Mouse (Mus musculus) thymus, adult 2 months (tissue): ENCODE measurements around the gene Ccdc9b.

ENCODE experiments used
- CTCF ChIP-seq: fragments of 200-500 bp; IDR thresholded peaks from 2 replicates; pipeline ENCODE4 v1.5.1; 2012; ENCODE audit warnings: mild to moderate bottlenecking, control low read depth, low read length, moderate library complexity, borderline replicate concordance; ENCODE audit not compliant: control insufficient read depth, poor library complexity, insufficient read depth; ENCODE audit errors: extremely low read depth
- POLR2A ChIP-seq: fragments of 200-500 bp; IDR thresholded peaks from 2 replicates; pipeline ENCODE4 v1.6.1; 2012; ENCODE audit warnings: mild to moderate bottlenecking, low read length, control low read depth, moderate library complexity; ENCODE audit not compliant: control insufficient read depth, poor library complexity, insufficient read depth; ENCODE audit errors: extremely low read depth

- TF ChIP-seq CTCF (no peak), POLR2A (no peak)
Measured at GRCm38 (mm10) chr2:118764875-118765274, 2.4 kb upstream of the Ccdc9b start.
